In the genomic region with DNA sequence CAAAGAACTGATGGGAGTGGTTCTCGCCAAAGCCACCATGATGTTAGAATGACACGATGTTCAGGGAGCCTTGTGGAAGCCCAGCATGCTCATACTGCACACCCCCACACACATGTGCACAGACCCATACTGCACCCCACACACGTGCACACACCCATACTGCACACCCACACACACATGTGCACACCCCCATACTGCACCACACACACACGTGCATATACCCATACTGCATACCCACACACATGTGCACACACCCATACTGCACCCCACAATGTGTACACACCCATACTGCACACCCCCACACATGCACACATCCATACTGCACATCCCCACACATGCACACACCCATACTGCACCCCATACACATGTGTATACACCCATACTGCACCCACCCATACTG, we compare ENCODE assay signal across 1 mouse cellular context.
TF ChIP-seq lines count a peak whose summit lies in the region.

No protein-coding gene starts in this region.

TF ChIP-seq in MEL, 35 proteins besides CTCF, POLR2A, EP300 and RAD21:
- peak; percentile 91; the same call in 1 of the 2 replicates for TF ChIP-seq POLR2AphosphoS5 (IDR thresholded peaks at IDR 0.05; ENCODE audit: borderline replicate concordance, low read depth, low read length)
- TF ChIP-seq POLR2AphosphoS2 (IDR thresholded peaks at IDR 0.05; ENCODE audit: low read length) = no peak
- TF ChIP-seq JUND (IDR thresholded peaks at IDR 0.05; ENCODE audit: low read depth, low read length) = no peak
